Mouse (Mus musculus) left cerebral cortex, adult 9 months (tissue): ENCODE measurements around the gene Cdk5rap3.

Experiments
- DNase-seq, 2 experiments: peaks; one replicate each; pipeline ENCODE4 v3.0.0; 2022; ENCODE audit warnings: low spot score in 2 of 2

Cdk5rap3 gene

GRCm38 (mm10) chr11:96895886-96896285, 20.4 kb downstream of the Cdk5rap3 start:
- no peak for DNase-seq

DNA sequence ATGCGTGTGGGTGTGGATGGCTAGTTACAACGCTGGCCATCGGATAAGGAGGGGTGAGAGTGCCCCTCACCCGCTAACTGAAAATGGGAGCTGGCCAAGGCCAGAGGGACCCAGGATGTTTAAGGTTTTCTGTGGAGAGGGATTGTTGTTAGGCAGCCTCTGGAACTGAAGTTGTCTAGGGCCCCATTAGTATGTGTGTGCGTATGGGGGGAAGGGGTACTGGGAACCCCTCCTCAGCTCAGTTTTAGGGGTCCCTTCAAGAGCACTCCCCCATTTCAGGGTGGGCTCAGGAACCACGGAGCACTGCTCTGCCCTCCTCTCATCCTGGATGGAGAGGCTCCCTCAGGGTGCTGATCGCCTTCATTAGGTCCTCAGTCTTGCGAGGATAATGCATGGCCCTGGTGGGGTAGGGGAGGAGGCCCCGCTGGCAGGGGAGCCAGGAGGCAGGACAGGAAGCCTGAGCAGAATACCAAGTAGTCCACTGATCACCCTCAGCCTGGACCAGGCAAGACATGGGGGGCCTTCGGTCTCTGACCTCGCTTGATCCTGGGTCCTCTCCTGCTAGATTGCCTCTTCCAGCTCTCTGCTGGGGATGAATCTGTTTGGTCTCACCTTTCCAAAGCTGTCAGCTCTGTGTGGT, 23.0 kb downstream of the Cdk5rap3 start:
- no peak for DNase-seq

GRCm38 (mm10) chr11:96891784-96892527, 24.3 kb downstream of the Cdk5rap3 start:
- no peak for DNase-seq

DNA sequence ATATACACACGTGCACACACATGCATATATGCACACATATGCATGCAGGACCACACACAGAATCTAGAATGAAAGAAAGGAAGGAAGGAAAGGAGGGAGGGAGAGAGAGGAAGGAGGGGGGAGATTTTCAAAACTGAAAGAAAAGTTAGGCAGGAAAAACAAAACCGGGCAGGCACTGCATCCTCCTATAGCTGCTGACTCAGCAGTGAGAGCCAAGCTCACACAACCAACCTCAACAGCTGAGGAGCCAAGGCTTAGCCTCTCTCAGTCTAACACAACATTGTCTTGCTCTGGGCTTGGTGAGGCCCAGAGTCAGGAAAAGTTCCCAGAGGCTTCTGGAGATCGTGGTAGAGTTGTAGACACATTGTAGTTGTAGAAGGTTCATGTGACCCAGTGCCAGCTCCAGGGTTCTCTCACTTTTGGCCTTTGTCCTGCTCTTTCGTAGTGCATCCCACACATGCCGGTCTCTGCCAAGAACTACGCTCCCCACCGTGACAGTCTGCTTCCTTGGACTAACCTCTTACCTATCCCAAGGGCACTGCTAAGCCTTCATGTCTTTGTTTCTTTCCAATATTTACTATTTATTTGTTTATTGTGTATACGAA, 29.3 kb downstream of the Cdk5rap3 start:
- DNase-seq, result no peak

- DNase-seq, result no peak
These were observed 30.4 kb downstream of the Cdk5rap3 start for GRCm38 (mm10) chr11:96885901-96886340.

- no peak for DNase-seq
These were observed 36.0 kb downstream of the Cdk5rap3 start for GRCm38 (mm10) chr11:96880296-96880695.

- DNase-seq, result no peak
These were observed 36.9 kb downstream of the Cdk5rap3 start for GRCm38 (mm10) chr11:96879359-96879758.

- DNase-seq, result no peak
These were observed 37.6 kb downstream of the Cdk5rap3 start for GRCm38 (mm10) chr11:96878715-96879114.

- DNase-seq, result no peak
These were observed 39.2 kb downstream of the Cdk5rap3 start for GRCm38 (mm10) chr11:96877071-96877470.

- DNase-seq, result no peak
These were observed 39.8 kb downstream of the Cdk5rap3 start for GRCm38 (mm10) chr11:96876300-96877040.

DNA sequence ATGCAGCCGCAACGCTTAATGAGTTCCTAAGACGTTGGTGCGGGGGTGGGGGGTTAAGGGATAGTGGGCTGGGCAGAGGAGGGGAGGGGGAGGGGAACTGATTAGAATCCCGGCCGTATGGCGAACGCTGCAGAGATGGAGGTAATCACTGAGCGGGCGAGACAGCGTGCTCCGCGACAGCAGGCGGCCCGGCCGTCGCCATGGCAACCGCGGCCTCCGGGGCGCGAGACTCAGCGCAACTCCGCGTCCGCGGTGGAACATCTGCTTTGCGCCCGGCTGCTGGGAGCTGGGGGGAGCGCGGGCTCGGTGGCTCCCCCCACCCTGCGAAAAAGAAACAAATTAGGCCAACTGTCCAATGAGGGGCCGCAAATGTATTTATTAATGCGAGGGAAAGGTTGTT, 40.6 kb downstream of the Cdk5rap3 start:
- DNase-seq, result peak; percentile 62 to 78

DNA sequence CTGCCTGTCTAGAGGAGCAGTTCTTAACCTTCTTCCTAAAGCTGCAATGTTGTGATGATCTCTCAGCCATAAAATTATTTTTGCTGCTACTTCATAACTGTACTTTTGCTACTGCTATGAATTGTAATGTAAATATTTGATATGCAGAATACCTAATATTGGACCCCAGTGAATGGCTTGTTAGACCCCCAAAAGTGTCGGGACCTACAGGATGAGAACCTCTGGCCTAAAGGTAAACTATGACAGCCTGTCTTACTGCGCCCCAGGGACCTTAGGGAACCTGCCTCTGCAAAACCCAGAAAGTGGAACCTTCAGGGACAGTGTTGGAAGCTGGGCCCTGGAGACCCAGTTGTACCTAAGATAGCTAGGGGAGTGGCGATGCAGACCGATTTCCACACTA, 41.0 kb downstream of the Cdk5rap3 start:
- no peak for DNase-seq

GRCm38 (mm10) chr11:96873601-96874140, 42.6 kb downstream of the Cdk5rap3 start:
- DNase-seq, result no peak

DNA sequence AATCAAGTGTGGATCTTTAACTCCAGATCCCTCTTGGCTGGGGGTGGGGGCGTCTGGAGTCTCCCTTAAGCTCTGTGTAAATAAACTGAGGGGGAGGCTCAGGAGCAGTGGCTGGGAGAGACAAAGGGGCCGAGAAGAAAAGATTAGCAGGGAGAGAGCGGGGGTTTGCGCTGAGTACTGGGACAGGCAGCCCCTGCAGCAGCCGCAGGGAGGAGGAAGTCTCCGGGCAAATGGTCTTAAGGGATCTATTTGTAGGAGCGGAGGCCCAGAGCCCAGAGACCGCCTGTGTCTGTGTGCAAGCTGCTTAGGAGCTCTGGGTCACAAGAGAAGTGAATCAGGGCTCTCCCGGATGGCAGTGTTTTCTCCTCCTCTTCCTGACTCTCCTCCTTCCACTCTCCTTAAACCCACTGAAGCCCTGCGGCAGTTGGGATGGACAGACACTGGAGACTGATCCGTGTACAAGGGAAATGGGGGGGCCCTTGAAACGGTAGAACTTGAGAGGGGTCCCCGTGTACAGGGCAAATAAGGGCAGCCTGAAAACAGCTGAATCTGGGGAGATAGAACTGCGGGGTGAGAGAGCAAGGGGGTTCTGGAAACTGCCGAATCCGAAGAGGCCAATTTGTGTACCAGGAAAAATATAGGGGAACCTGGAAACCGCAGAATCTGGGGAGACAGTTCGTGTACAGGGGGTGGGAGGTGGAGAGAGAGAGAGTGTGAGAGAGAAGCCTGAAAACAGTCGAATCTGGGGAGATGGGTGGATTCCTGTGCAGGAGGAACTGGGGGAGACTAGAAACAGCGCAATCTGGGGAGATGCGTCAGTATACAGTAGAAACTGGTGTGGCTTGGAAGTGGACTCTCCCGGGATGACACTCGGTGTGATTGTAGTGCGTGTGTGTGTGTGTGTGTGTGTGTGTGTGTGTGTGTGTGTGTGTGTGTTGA, 43.6 kb downstream of the Cdk5rap3 start:
- DNase-seq, result peak in 1 of 2 experiments; percentile 36

DNA sequence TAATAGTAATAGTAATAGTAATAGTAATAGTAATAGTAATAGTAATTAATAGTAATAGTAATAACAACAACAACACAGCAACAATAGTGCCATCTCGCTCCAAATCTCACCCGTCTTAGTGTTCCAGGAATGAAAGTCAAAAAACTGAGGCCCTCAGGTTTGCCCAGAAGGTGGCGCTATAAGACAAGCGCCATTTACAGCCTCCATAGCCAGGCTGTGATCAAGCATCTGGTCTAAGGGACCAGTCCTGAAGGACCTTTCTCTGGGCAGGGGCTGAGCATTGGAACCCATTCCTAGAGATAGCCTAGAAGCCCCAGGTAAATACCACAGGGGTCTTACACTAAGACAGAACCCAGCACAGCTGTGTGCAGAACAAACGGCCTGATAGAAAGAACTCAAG, 49.1 kb downstream of the Cdk5rap3 start:
- DNase-seq, result peak in 1 of 2 experiments; percentile 82

- no peak for DNase-seq
These were observed 52.9 kb downstream of the Cdk5rap3 start for GRCm38 (mm10) chr11:96863206-96863995.

GRCm38 (mm10) chr11:96862534-96862933, 53.8 kb downstream of the Cdk5rap3 start:
- DNase-seq, result no peak

GRCm38 (mm10) chr11:96861878-96862289, 54.4 kb downstream of the Cdk5rap3 start:
- DNase-seq, result peak; percentile 84 to 95

- DNase-seq, result no peak
These were observed 54.9 kb downstream of the Cdk5rap3 start for GRCm38 (mm10) chr11:96861446-96861845.

DNA sequence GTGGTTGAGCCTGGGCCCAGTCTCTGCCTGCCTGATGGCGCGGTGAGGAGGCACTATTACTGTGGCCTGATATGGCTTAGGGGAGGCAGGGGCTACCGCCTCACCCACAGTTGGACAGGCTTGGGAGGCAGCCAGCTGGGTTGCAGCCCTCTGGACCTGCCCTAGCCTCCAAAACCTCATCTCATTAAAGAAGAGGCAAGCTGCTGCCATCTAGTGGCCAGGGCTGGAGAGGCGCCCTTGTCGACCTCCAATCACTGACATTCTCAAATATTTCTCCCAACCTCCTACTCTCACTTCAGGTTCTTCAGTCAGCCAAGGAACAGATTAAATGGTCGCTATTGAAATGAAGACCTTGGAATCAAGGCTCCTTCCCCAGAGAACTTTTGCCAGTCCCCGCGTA, 55.7 kb downstream of the Cdk5rap3 start:
- DNase-seq, result peak in 1 of 2 experiments; percentile 77
